Mouse (Mus musculus): ENCODE data around the gene Tpp2.

DNA sequence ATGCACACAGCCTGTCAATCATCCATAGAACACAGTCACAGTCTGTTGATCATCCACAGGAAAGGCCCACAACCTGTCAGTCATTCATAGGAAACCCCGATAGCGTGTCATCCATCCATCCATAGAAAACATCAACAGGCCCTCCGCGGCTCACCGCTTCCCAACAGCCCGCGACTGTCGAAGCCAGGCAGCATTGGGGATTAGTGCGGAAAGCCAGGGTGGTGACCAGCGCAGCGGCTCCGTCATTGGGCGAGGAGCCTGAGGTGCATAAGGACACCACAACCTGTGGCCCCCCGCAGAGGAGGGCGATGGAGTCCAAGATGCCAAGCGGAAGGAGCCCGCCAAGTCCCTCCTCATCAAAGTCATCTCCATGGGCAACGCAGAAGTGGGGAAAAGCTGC lies 35.5 kb upstream of the Tpp2 start:
- TF ChIP-seq CTCF (IDR thresholded peaks at IDR 0.05; ENCODE audit: low read depth, low read length) (no peak), POLR2A (IDR thresholded peaks at IDR 0.05; ENCODE audit: insufficient read depth, low read length) (no peak)

Data from ES-Bruce4 (cell line).